Mouse (Mus musculus): ENCODE measurements around the gene Prkcg. TPM values are rescaled to one million over a fixed set of nuclear protein-coding genes. Genes with fewer than 3 reads are reported as not detected.

Prkcg gene
- total RNA-seq, 1 experiment from 2014 or later = not detected

- ATAC-seq (replicated peaks; ENCODE audit: low read depth, poor library complexity, severe bottlenecking) = no peak
These were observed 21.3 kb downstream of the Prkcg start for GRCm38 (mm10) chr7:3310233-3310632.

GRCm38 (mm10) chr7:3313571-3313970, 24.6 kb downstream of the Prkcg start:
- no peak for ATAC-seq (replicated peaks; ENCODE audit: low read depth, poor library complexity, severe bottlenecking)

GRCm38 (mm10) chr7:3314121-3314520, 25.1 kb downstream of the Prkcg start:
- no peak for ATAC-seq (replicated peaks; ENCODE audit: low read depth, poor library complexity, severe bottlenecking)

DNA sequence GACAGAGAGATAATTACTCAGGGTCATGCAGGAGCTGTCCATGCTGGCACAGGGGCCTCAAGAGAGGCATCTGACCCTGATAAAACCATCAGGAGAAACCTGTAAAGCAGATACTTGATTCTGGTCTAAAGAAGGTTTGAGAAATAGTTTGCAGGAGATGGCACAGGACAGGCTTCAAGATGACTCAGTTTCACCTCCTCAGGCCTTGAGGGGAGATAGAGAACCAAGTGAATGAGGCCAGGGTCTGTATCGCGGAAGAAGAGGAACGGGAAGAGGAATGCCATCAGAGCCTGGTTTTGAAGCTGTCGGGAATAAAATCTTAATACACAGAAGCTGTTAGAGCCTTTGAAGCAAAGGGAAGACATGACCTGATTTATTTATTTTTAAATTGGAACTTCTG, 28.7 kb downstream of the Prkcg start:
- ATAC-seq (replicated peaks; ENCODE audit: low read depth, poor library complexity, severe bottlenecking) = no peak

DNA sequence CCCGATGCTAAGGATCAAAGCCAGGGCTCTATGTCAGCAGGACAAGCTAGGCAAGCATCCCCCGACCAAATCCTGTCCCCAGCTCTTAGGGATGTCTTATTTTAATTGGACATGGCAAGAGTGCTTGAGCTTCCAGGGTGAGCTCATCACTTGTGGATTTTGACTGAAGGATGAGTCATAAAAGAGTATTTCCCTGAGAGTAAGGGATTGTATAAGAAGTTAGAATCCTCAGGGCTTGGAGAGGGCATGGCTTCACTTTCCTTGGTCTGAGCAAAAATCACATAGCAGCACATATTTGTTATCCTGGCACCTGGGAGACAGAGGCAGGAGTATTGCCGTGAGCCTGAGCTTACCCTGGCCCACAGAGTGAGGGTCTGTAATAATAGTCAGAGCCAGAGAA, 31.9 kb downstream of the Prkcg start:
- no peak for ATAC-seq (replicated peaks; ENCODE audit: low read depth, poor library complexity, severe bottlenecking)

DNA sequence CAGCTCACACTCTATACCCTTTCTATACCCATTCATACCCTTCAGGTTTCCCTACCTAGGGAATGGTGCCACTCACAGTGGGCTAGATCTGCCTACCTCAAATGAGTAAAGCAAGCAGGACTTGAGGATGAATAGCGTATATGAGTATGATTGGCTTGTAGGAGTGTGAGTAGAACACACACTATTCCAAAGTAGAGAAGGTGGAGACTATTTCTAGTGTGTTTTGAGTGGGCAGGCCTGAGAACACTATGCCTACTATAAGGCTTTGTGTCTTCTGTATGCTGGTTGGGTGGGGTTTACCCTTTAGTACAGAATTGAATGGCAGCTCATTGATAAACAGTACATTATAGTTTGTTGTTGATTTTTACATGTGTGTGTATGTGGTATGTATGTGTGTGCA, 34.8 kb downstream of the Prkcg start:
- ATAC-seq (replicated peaks; ENCODE audit: low read depth, poor library complexity, severe bottlenecking) = no peak

GRCm38 (mm10) chr7:3327961-3328360, 39.0 kb downstream of the Prkcg start:
- no peak for ATAC-seq (replicated peaks; ENCODE audit: low read depth, poor library complexity, severe bottlenecking)

DNA sequence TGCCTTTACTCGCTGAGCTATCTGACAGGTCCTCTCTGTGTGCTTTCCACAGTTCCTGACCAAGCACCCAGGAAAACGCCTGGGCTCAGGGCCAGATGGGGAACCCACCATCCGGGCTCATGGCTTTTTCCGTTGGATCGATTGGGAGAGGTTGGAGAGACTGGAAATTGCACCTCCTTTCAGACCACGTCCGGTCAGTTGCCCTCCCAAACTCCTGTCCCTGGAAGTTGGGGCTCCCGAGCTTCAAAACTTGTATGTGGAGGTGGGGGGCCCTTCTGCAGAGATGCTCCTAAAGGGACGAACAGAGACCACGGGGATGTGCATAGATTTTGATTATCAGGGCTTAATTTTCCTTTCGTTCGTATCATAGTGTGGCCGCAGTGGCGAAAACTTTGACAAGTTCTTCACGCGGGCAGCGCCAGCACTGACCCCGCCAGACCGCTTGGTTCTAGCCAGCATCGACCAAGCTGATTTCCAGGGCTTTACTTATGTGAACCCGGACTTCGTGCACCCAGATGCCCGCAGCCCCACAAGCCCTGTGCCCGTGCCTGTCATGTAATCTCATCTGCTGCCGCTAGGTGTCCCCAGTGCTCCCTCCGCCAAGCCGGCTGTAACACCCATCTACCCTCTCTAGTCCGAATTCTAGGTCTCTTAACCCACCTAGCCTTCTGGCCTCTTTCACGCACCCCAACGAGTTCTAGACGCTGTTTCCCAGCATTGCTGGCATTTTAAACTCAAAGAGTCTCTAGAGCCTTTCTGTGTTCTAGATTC, 41.0 kb downstream of the Prkcg start:
- ATAC-seq (replicated peaks; ENCODE audit: low read depth, poor library complexity, severe bottlenecking) = peak; percentile 94

GRCm38 (mm10) chr7:3331171-3331570, 42.2 kb downstream of the Prkcg start:
- no peak for ATAC-seq (replicated peaks; ENCODE audit: low read depth, poor library complexity, severe bottlenecking)

DNA sequence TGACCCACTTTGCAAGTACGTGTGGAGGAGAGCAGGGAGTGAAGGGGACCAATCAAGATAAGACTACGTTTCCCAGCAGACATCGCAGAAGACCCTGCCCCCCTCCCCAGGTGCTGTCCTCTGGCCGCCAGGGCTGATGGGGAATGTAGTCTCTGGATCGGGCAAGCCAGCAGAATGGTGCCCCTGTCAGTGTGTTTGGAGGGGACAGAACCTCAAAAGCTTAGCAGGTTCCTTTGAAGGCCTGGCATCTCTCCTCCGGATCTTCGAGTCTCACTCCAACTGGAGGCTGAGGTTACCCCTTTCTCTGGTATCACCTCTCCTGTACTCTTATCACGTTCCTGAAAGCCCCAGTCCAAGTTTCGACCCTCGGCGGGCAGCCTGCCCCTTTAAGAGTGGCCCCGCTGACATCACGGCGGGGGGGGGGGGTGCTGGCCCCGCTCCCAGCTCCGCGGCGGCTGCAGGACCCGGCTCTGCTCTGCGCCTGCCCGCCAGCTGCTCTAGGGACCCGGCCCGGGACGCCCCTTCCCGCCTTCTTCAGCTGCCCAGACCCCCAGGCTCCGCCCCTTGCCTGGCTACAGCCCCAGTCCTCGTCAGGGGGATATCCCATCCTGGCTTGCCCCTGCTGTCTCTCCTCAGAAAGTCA, 42.7 kb downstream of the Prkcg start:
- ATAC-seq (replicated peaks; ENCODE audit: low read depth, poor library complexity, severe bottlenecking) = no peak

DNA sequence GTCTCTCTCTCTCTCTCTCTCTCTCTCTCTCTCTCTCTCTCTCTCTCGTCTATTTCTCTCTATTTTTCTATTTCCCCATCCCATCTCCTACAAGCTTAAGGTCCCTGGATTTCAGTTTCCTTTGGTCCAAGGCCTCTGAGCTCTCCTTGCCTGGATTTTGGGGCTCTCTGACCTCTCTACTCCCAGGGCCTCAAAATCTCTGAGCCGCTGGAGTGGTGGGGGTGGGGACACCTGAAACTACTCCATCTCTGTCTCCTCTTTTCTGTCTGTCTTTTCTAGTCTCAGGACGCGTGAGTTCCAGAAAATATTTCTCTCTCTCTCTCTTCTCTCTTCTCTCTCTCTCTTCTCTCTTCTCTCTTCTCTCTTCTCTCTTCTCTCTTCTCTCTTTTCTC, 43.2 kb downstream of the Prkcg start:
- ATAC-seq (replicated peaks; ENCODE audit: low read depth, poor library complexity, severe bottlenecking) = no peak

GRCm38 (mm10) chr7:3332619-3333521, 43.9 kb downstream of the Prkcg start, which contains the start of gene Cacng7:
Gene Cacng7 (plus strand): TSS chr7:3332955.
- ATAC-seq (replicated peaks; ENCODE audit: low read depth, poor library complexity, severe bottlenecking) = no peak

- no peak for ATAC-seq (replicated peaks; ENCODE audit: low read depth, poor library complexity, severe bottlenecking)
These were observed 44.6 kb downstream of the Prkcg start for GRCm38 (mm10) chr7:3333542-3333941.

- no peak for ATAC-seq (replicated peaks; ENCODE audit: low read depth, poor library complexity, severe bottlenecking)
These were observed 47.4 kb downstream of the Prkcg start for GRCm38 (mm10) chr7:3336412-3336811.

GRCm38 (mm10) chr7:3338286-3338935, 49.4 kb downstream of the Prkcg start:
- ATAC-seq (replicated peaks; ENCODE audit: low read depth, poor library complexity, severe bottlenecking) = no peak

- ATAC-seq (replicated peaks; ENCODE audit: low read depth, poor library complexity, severe bottlenecking) = no peak
These were observed 50.0 kb downstream of the Prkcg start for GRCm38 (mm10) chr7:3339010-3339409.

DNA sequence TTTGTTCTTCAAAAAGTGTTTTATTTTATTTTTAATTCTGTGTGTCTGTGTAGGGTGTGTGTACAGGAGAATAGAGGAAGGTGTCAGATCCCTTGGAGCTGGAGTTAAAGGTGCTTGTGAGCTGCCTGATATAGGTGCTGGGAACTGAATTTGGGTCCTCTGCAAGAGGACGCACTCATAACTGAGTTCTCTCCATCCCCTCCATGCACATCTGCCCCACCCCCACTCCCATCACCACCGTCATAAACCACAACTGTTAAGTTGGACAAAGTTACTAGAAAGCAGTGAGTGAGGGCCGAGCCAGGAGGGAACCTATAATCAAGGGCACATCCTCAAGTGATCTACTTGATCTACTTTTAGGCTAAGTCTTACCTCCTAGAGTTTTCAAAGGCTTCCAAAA, 54.9 kb downstream of the Prkcg start:
- no peak for ATAC-seq (replicated peaks; ENCODE audit: low read depth, poor library complexity, severe bottlenecking)

- no peak for ATAC-seq (replicated peaks; ENCODE audit: low read depth, poor library complexity, severe bottlenecking)
These were observed 56.3 kb downstream of the Prkcg start for GRCm38 (mm10) chr7:3345301-3345700.

GRCm38 (mm10) chr7:3347366-3348287, 58.6 kb downstream of the Prkcg start:
- no peak for ATAC-seq (replicated peaks; ENCODE audit: low read depth, poor library complexity, severe bottlenecking)
